Mouse (Mus musculus) hindbrain, postnatal 0 days (tissue): ENCODE measurements at regions not wholly inside any gene's neighbourhood (a gene's known extent, or its start where the extent isn't known, plus 50 kb on each side); places are given as distances from the start of the nearest gene placed in this dataset.

ENCODE experiments used
- ATAC-seq: fragments of 200-750 bp; cut with Nextera tagmentation; 2 replicates; pipeline ENCODE4 v1.8.0; 2017; ENCODE audit warnings: mild to moderate bottlenecking, moderate TSS enrichment, moderate library complexity
- DNase-seq: peaks from one replicate; pipeline ENCODE4 v3.0.0-alpha.2; 2015; ENCODE audit warnings: low spot score
- H3K27ac ChIP-seq: fragments of 300-500 bp; sonication (generic); 2 replicates; pipeline ENCODE4 v1.5.1; 2014; ENCODE audit warnings: mild to moderate bottlenecking
- H3K27me3 ChIP-seq: fragments of 300-500 bp; sonication (generic); 2 replicates; pipeline ENCODE4 v1.6.1; 2014; ENCODE audit warnings: low read length, mixed read lengths; ENCODE audit not compliant: insufficient read depth
- H3K36me3 ChIP-seq: fragments of 300-500 bp; sonication (generic); 2 replicates; pipeline ENCODE4 v1.6.1; 2014; ENCODE audit warnings: low read length, mixed read lengths; ENCODE audit not compliant: insufficient read depth
- H3K4me1 ChIP-seq: fragments of 300-500 bp; sonication (generic); 2 replicates; pipeline ENCODE4 v1.6.1; 2014; ENCODE audit warnings: antibody characterized with exemption, low read length, mixed read lengths; ENCODE audit not compliant: insufficient read depth
- H3K4me2 ChIP-seq: fragments of 300-500 bp; sonication (generic); 2 replicates; pipeline ENCODE4 v1.6.1; 2014; ENCODE audit warnings: low read depth, mild to moderate bottlenecking, low read length, moderate library complexity, mixed read lengths
- H3K4me3 ChIP-seq: fragments of 300-500 bp; sonication (generic); 2 replicates; pipeline ENCODE4 v1.5.1; 2014; ENCODE audit warnings: low read length
- H3K9ac ChIP-seq: fragments of 300-500 bp; sonication (generic); replicated peaks from 2 replicates; pipeline ENCODE4 v1.6.1; 2014; ENCODE audit warnings: mild to moderate bottlenecking, low read length, moderate library complexity, mixed read lengths
- H3K9me3 ChIP-seq: fragments of 300-500 bp; sonication (generic); 2 replicates; pipeline ENCODE4 v1.6.1; 2016; ENCODE audit warnings: low read length, mixed read lengths
- CTCF ChIP-seq: IDR thresholded peaks from 2 replicates; pipeline ENCODE4 v1.5.1; 2016; ENCODE audit warnings: antibody characterized with exemption, control low read depth, low read depth
- WGBS: fragments of 180-500 bp; shearing (Covaris S2); extraction: QIAGEN DNeasy Blood & Tissue Kit; methylation state at CpG from one replicate; pipeline ENCODE4 v1.1.7; 2014; 5-methylcytosine and 5-hydroxymethylcytosine counted together

DNA sequence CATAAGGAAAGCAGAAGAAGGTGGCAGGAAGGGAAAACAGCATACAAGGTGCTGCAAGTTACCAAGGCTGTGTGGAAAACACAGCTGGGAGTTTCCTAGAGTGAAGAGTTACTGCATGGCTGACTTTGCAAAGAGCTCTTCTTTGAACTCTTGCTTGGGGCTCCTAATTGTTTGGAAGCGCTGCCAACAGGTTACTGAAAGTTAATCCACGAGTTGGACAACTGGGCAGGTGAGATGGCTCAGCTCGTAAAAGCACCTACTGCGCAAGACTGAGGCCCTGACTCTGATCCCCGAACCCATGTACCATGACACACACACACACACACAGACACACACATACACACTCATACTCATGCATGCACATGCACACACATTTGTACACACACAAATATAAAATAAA, 77.5 kb upstream of the Acsl1 start:
- no peak overlapping the region for H3K4me2 ChIP-seq
- H3K36me3 ChIP-seq = no peaks in the 10 kb centered on the region
- no peak overlapping the region for H3K9ac ChIP-seq
- no peaks in the 10 kb centered on the region for H3K9me3 ChIP-seq
- no peak for DNase-seq
- no peak for TF ChIP-seq CTCF
- H3K27me3 ChIP-seq = no peaks in the 10 kb centered on the region
- no peak overlapping the region for H3K4me3 ChIP-seq
- H3K27ac ChIP-seq = no peak overlapping the region
- H3K4me1 ChIP-seq = no peaks in the 10 kb centered on the region
- 75% methylated on average over 5 of the region's 5 CpGs for WGBS
- no peak for ATAC-seq

GRCm38 (mm10) chr8:46394750-46395149, 76.1 kb upstream of the Acsl1 start:
- Histone ChIP-seq H3K27ac (no peak overlapping the region), H3K9me3 (no peaks in the 10 kb centered on the region), H3K4me2 (no peak overlapping the region), H3K4me1 (no peaks in the 10 kb centered on the region), H3K36me3 (no peaks in the 10 kb centered on the region), H3K9ac (no peak overlapping the region), H3K27me3 (no peaks in the 10 kb centered on the region), H3K4me3 (no peak overlapping the region)
- no peak for TF ChIP-seq CTCF
- whole genome bisulfite sequencing = 75% methylated on average over 5 of the region's 5 CpGs
- no peak for DNase-seq
- no peak for ATAC-seq

GRCm38 (mm10) chr8:46395348-46395747, 75.5 kb upstream of the Acsl1 start:
- DNase-seq (no peak), ATAC-seq (no peak)

DNA sequence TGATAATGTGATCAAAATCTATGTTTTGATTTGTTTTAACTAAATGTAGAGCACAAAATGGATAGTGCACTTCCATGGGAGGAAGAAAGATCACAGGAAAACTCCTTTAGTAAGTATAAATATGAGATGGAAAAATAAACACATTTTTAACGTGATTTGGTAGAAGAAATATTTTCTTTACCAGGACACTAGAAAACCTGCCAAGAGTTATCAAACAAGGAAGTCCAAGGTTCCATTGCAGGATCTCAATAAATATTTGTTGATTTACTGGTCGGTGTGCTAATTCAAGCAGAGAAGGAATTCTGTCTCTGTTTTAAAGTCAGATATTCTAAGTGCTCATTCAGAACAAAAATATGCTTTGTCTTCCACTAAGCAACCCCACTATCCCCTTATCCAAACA, 73.8 kb upstream of the Acsl1 start:
- Histone ChIP-seq H3K27me3 (no peaks in the 10 kb centered on the region), H3K4me2 (no peak overlapping the region), H3K4me3 (no peak overlapping the region), H3K9ac (no peak overlapping the region), H3K9me3 (no peaks in the 10 kb centered on the region), H3K27ac (no peak overlapping the region), H3K36me3 (no peaks in the 10 kb centered on the region), H3K4me1 (no peaks in the 10 kb centered on the region)
- WGBS = 80% methylated on average over 2 of the region's 2 CpGs
- no peak for TF ChIP-seq CTCF
- DNase-seq (no peak), ATAC-seq (no peak)

More at GRCm38 (mm10) chr8:46395348-46395747, 75.5 kb upstream of the Acsl1 start:
- H3K4me2 ChIP-seq = no peak overlapping the region
- H3K27ac ChIP-seq = no peak overlapping the region
- TF ChIP-seq CTCF = no peak
- no peaks in the 10 kb centered on the region for H3K9me3 ChIP-seq
- H3K36me3 ChIP-seq = no peaks in the 10 kb centered on the region
- no peaks in the 10 kb centered on the region for H3K27me3 ChIP-seq
- no peaks in the 10 kb centered on the region for H3K4me1 ChIP-seq
- H3K4me3 ChIP-seq = no peak overlapping the region
- 81% methylated on average over 1 of the region's 1 CpGs for WGBS
- H3K9ac ChIP-seq = no peak overlapping the region

GRCm38 (mm10) chr8:46397777-46398176, 73.1 kb upstream of the Acsl1 start:
- Histone ChIP-seq H3K27ac (no peak overlapping the region), H3K4me1 (no peaks in the 10 kb centered on the region)
- WGBS = 73% methylated on average over 8 of the region's 8 CpGs

GRCm38 (mm10) chr8:46400595-46400994, 70.2 kb upstream of the Acsl1 start:
- H3K4me3 ChIP-seq = no peak overlapping the region
- no peak for DNase-seq
- WGBS = 65% methylated on average over 6 of the region's 6 CpGs
- TF ChIP-seq CTCF = no peak
- H3K27ac ChIP-seq = no peak overlapping the region
- H3K36me3 ChIP-seq = no peaks in the 10 kb centered on the region
- H3K9ac ChIP-seq = no peak overlapping the region
- no peaks in the 10 kb centered on the region for H3K9me3 ChIP-seq
- H3K27me3 ChIP-seq = no peaks in the 10 kb centered on the region
- no peak overlapping the region for H3K4me2 ChIP-seq
- no peak for ATAC-seq
- no peaks in the 10 kb centered on the region for H3K4me1 ChIP-seq

More at GRCm38 (mm10) chr8:46397777-46398176, 73.1 kb upstream of the Acsl1 start:
- H3K4me3 ChIP-seq = no peak overlapping the region
- no peaks in the 10 kb centered on the region for H3K36me3 ChIP-seq
- no peak for TF ChIP-seq CTCF
- no peaks in the 10 kb centered on the region for H3K27me3 ChIP-seq
- DNase-seq = no peak
- H3K4me2 ChIP-seq = no peak overlapping the region
- ATAC-seq = no peak
- H3K9me3 ChIP-seq = no peaks in the 10 kb centered on the region
- H3K9ac ChIP-seq = no peak overlapping the region

GRCm38 (mm10) chr8:46403877-46404560, 66.8 kb upstream of the Acsl1 start:
- H3K27ac ChIP-seq = no peak overlapping the region
- DNase-seq (no peak), ATAC-seq (no peak)
- no peak overlapping the region for H3K9ac ChIP-seq
- TF ChIP-seq CTCF = no peak
- 87% methylated on average over 5 of the region's 5 CpGs for WGBS
- no peaks in the 10 kb centered on the region for H3K36me3 ChIP-seq
- H3K4me1 ChIP-seq = no peaks in the 10 kb centered on the region
- no peak overlapping the region for H3K4me2 ChIP-seq
- no peaks in the 10 kb centered on the region for H3K9me3 ChIP-seq
- no peaks in the 10 kb centered on the region for H3K27me3 ChIP-seq
- no peak overlapping the region for H3K4me3 ChIP-seq
